Mouse (Mus musculus) kidney, embryonic 14.5 days (tissue): ENCODE results near the gene Eml4. TPM values are rescaled to one million over a fixed set of nuclear protein-coding genes. Genes with fewer than 3 reads are reported as not detected.

ENCODE experiments used
- ATAC-seq: fragments of 200-750 bp; cut with Nextera tagmentation; 2 replicates; pipeline ENCODE4 v1.8.0; 2017; ENCODE audit warnings: moderate number of reproducible peaks, mild to moderate bottlenecking, moderate TSS enrichment, moderate library complexity; ENCODE audit not compliant: low FRiP score, low TSS enrichment
- H3K27ac ChIP-seq: fragments of 300-500 bp; sonication (generic); 2 replicates; pipeline ENCODE4 v1.5.1; 2014; ENCODE audit warnings: low read depth, mild to moderate bottlenecking, low read length, moderate library complexity, mixed read lengths
- H3K27me3 ChIP-seq: fragments of 300-500 bp; sonication (generic); 2 replicates; pipeline ENCODE4 v1.6.1; 2014; ENCODE audit warnings: mild to moderate bottlenecking, low read length; ENCODE audit not compliant: control insufficient read depth, insufficient read depth
- H3K36me3 ChIP-seq: fragments of 300-500 bp; sonication (generic); 2 replicates; pipeline ENCODE4 v1.6.1; 2014; ENCODE audit warnings: low read length, mixed read lengths; ENCODE audit not compliant: control insufficient read depth, insufficient read depth
- H3K4me1 ChIP-seq: fragments of 300-500 bp; sonication (generic); 2 replicates; pipeline ENCODE4 v1.6.1; 2014; ENCODE audit warnings: low read length, mixed read lengths; ENCODE audit not compliant: control insufficient read depth, insufficient read depth
- H3K4me2 ChIP-seq: fragments of 300-500 bp; sonication (generic); replicated peaks from 2 replicates; pipeline ENCODE4 v1.6.1; 2014; ENCODE audit warnings: low read depth, mild to moderate bottlenecking, low read length
- H3K4me3 ChIP-seq: fragments of 300-500 bp; sonication (generic); 2 replicates; pipeline ENCODE4 v1.5.1; 2014; ENCODE audit warnings: mild to moderate bottlenecking, low read length
- H3K9ac ChIP-seq: fragments of 300-500 bp; sonication (generic); 2 replicates; pipeline ENCODE4 v1.6.1; 2014; ENCODE audit warnings: low read depth, mild to moderate bottlenecking, low read length, moderate library complexity
- H3K9me3 ChIP-seq: fragments of 300-500 bp; sonication (generic); 2 replicates; pipeline ENCODE4 v1.6.1; 2016; ENCODE audit warnings: low read length; ENCODE audit not compliant: control insufficient read depth
- WGBS: fragments of 180-500 bp; shearing (Covaris S2); extraction: QIAGEN DNeasy Blood & Tissue Kit; methylation state at CpG from one replicate; pipeline ENCODE4 v1.1.7; 2014; 5-methylcytosine and 5-hydroxymethylcytosine counted together
- polyA plus RNA-seq: library from polyadenylated mRNA; unstranded; fragments of >200 nt; fragmentation: Nextera tagmentation; extraction: Ambion mirVana; gene quantifications from 2 replicates; pipeline ENCODE4 v1.2.1, GENCODE M21; 2014

Eml4 gene
- polyA plus RNA-seq, 1 experiment from 2014 or later, result 54.7 TPM

- Histone ChIP-seq H3K9me3 (no peaks in the 10 kb centered on the region), H3K36me3 (no peaks in the 10 kb centered on the region), H3K4me2 (no peak within 1 kb of the TSS), H3K4me3 (no peak within 1 kb of the TSS), H3K4me1 (peaks cover 15% of the 10 kb centered on the region; the same call in 1 of the 2 replicates), H3K27me3 (no peaks in the 10 kb centered on the region), H3K27ac (no peak within 1 kb of the TSS), H3K9ac (no peak within 1 kb of the TSS)
- WGBS, result 87% methylated on average over 8 of the region's 8 CpGs
- no peak for ATAC-seq
These were observed 166.7 kb downstream of the Eml4 start, which contains the start of gene Cox7a2l for GRCm38 (mm10) chr17:83517280-83518015. TSS of gene Cox7a2l (minus strand) at chr17:83517330.

- Histone ChIP-seq H3K9me3 (no peaks in the 10 kb centered on the region), H3K27ac (no peak overlapping the region), H3K4me1 (peaks cover 21% of the 10 kb centered on the region), H3K27me3 (no peaks in the 10 kb centered on the region), H3K4me3 (no peak overlapping the region), H3K4me2 (no peak overlapping the region), H3K36me3 (no peaks in the 10 kb centered on the region), H3K9ac (no peak overlapping the region)
- ATAC-seq, result no peak
- 89% methylated on average over 4 of the region's 4 CpGs for WGBS
These were observed 171.2 kb downstream of the Eml4 start for GRCm38 (mm10) chr17:83521881-83522280.

GRCm38 (mm10) chr17:83522590-83523379 is 172.1 kb downstream of the Eml4 start:
- H3K9me3 ChIP-seq, result no peaks in the 10 kb centered on the region
- H3K36me3 ChIP-seq, result no peaks in the 10 kb centered on the region
- H3K4me1 ChIP-seq, result peaks cover 30% of the 10 kb centered on the region
- H3K27ac ChIP-seq, result no peak overlapping the region
- H3K4me2 ChIP-seq, result no peak overlapping the region
- no peak overlapping the region for H3K9ac ChIP-seq
- H3K27me3 ChIP-seq, result no peaks in the 10 kb centered on the region
- ATAC-seq, result no peak
- no peak overlapping the region for H3K4me3 ChIP-seq
- WGBS, result 37% methylated on average over 7 of the region's 7 CpGs

GRCm38 (mm10) chr17:83524753-83525152 is 174.0 kb downstream of the Eml4 start:
- no peaks in the 10 kb centered on the region for H3K27me3 ChIP-seq
- peaks cover 34% of the 10 kb centered on the region for H3K4me1 ChIP-seq
- ATAC-seq, result no peak
- no peak overlapping the region for H3K9ac ChIP-seq
- no peaks in the 10 kb centered on the region for H3K9me3 ChIP-seq
- 54% methylated on average over 7 of the region's 7 CpGs for WGBS
- H3K36me3 ChIP-seq, result no peaks in the 10 kb centered on the region
- H3K4me3 ChIP-seq, result no peak overlapping the region
- no peak overlapping the region for H3K4me2 ChIP-seq
- no peak overlapping the region for H3K27ac ChIP-seq

- Histone ChIP-seq H3K9ac (peak overlapping the region; percentile 31; the same call in 1 of the 2 replicates), H3K36me3 (no peaks in the 10 kb centered on the region), H3K4me3 (no peak overlapping the region), H3K27ac (peak overlapping the region; percentile 85), H3K27me3 (no peaks in the 10 kb centered on the region), H3K4me2 (peak overlapping the region; percentile 17; the same call in 1 of the 2 replicates), H3K4me1 (peaks cover 34% of the 10 kb centered on the region), H3K9me3 (no peaks in the 10 kb centered on the region)
- WGBS, result 2% methylated on average over 8 of the region's 8 CpGs
- no peak for ATAC-seq
These were observed 174.9 kb downstream of the Eml4 start for GRCm38 (mm10) chr17:83525596-83525995.

- 7% methylated on average over 5 of the region's 5 CpGs for WGBS
- Histone ChIP-seq H3K9ac (no peak overlapping the region), H3K4me2 (no peak overlapping the region), H3K4me1 (peaks cover 34% of the 10 kb centered on the region), H3K27ac (peak overlapping the region; percentile 85), H3K9me3 (no peaks in the 10 kb centered on the region), H3K4me3 (no peak overlapping the region), H3K27me3 (no peaks in the 10 kb centered on the region), H3K36me3 (no peaks in the 10 kb centered on the region)
- ATAC-seq, result peak; percentile 18; the same call in 1 of the 2 replicates
These were observed 175.4 kb downstream of the Eml4 start for GRCm38 (mm10) chr17:83526091-83526561.

- peak overlapping the region; percentile 40; the same call in 1 of the 2 replicates for H3K9ac ChIP-seq
- no peaks in the 10 kb centered on the region for H3K27me3 ChIP-seq
- H3K36me3 ChIP-seq, result no peaks in the 10 kb centered on the region
- peak overlapping the region; percentile 37 for H3K4me2 ChIP-seq
- H3K27ac ChIP-seq, result peak overlapping the region; percentile 85
- H3K4me1 ChIP-seq, result peaks cover 34% of the 10 kb centered on the region
- ATAC-seq, result peak; percentile 76
- H3K4me3 ChIP-seq, result 0 out of 2 replicates have a peak overlapping the region, but pooled peaks have one; percentile 7
- WGBS, result 26% methylated on average over 13 of the region's 13 CpGs
- H3K9me3 ChIP-seq, result no peaks in the 10 kb centered on the region
These were observed 176.1 kb downstream of the Eml4 start for GRCm38 (mm10) chr17:83526624-83527532.

GRCm38 (mm10) chr17:83527651-83528381 is 177.1 kb downstream of the Eml4 start:
- H3K36me3 ChIP-seq, result no peaks in the 10 kb centered on the region
- H3K27ac ChIP-seq, result peak overlapping the region; percentile 85
- H3K4me1 ChIP-seq, result peaks cover 34% of the 10 kb centered on the region
- peak; percentile 48 for ATAC-seq
- H3K9me3 ChIP-seq, result no peaks in the 10 kb centered on the region
- WGBS, result 22% methylated on average over 17 of the region's 17 CpGs
- H3K9ac ChIP-seq, result peak overlapping the region; percentile 40; the same call in 1 of the 2 replicates
- 0 out of 2 replicates have a peak overlapping the region, but pooled peaks have one; percentile 7 for H3K4me3 ChIP-seq
- H3K4me2 ChIP-seq, result peak overlapping the region; percentile 37
- no peaks in the 10 kb centered on the region for H3K27me3 ChIP-seq
